Mouse (Mus musculus): Measurements from ENCODE around the gene Ykt6. TPM values are rescaled to one million over a fixed set of nuclear protein-coding genes. Genes with fewer than 3 reads are reported as not detected.
A peak's percentile ranks its signal among the peaks of the same experiment; 100 is the strongest.
"Not testable (repeated sequence)": the region's sequence is repeated elsewhere in the genome, so short reads cannot be mapped to it uniquely, and the experiment has no call there.

The Ykt6 gene
- total RNA-seq, 2 experiments from 2014 or later: 99.6 to 108 TPM

DNA sequence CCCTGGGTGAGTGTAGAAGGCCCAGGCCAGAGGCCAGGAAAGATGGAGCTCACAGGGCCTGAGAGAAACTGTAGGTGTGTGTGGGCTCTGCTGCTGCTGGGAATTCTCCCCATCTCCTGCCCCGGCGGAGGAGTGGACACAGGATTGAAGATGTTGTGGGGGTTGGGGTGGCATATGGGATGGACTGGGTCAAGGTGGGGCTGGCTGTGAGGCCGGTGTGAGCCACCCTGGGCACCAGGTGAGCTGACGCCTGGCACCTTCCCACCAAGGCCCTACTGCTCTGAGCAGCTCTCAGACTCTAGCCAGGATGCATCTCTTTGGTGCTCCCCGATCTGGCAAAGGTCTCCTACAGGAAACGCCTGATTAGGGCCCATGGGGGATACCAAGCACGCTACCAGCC, 25.8 kb downstream of the Ykt6 start:
- intact Hi-C loops (cut with DNase I): no loop called here
- no peak for DNase-seq (ENCODE audit: low spot score in 2 of 2)

DNA sequence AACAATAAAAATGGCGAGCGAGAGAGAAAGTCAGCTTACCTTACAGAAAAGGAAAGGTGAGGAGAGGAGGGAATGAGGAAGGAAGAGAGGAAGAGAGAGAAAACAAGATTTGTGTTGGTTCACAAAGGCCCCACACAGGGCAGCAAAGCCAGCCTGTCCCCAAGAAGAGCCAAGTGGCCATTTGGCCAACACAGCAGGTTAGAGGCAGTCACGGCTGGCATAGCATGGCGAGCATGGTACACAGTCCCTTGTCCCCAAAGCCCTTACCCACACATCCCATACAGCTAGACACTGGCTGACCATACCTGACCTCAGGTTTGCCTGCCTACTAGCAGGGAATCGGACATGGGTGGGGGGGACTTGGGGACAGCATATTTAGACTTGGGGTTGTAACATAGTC, 28.1 kb downstream of the Ykt6 start:
- intact Hi-C loops (cut with DNase I): no loop called here
- DNase-seq (ENCODE audit: low spot score in 2 of 2): no peak

DNA sequence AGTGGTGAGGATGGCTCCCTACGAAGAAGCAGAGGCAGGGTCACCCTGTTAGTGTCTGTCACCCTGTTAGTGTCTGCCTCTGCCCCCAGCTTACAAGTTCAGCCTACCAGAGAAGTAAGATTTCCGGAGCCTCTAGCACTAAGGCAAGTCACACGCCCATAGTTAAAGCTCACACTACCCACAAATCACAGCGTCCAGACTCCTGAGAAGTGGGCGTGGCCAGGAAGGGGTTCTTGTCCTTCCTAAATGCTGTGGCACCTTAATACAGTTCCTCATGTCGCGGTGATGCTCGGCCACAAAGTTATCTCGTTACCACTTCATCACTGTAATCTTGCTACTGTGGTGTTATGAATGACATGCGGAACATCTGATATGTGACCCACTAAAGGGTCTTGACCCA, 32.6 kb downstream of the Ykt6 start:
- DNase-seq (ENCODE audit: low spot score in 2 of 2): no peak
- intact Hi-C loops (cut with DNase I): no loop called here

DNA sequence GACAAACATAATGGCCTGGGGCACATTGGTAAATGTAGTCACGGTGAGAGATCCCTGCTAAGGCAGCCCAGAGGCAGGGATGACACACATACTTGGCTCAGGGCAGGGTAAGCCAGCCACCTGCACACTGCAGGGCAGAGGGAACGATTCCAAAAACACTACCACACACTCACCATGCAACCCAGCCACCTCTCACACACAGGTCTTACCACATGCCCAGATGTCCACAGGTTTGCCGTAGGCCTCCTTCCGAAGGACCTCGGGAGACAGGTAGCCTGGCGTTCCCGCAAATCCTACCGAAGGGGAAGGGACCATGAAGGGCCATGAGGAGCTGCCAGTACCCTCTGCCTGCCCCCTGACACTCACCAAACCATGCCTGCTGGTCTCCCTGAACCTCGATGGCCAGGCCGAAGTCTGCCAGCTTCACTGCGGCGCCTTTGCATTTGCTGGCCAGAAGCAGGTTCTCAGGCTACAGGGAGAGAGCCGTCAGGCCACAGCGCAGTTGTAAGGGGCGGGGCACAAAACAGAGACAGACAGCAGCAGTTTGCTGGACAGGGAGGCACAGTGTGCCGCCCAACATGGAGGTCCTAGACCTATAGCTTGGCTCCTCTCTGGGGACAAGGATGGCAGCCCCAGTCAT, 34.6 kb downstream of the Ykt6 start:
- no peak for DNase-seq (ENCODE audit: low spot score in 2 of 2)
- intact Hi-C loops (cut with DNase I): loop anchor here (5.0 kb wide), 1 partner anchor 37 kb away; no protein-coding TSS in a partner anchor

DNA sequence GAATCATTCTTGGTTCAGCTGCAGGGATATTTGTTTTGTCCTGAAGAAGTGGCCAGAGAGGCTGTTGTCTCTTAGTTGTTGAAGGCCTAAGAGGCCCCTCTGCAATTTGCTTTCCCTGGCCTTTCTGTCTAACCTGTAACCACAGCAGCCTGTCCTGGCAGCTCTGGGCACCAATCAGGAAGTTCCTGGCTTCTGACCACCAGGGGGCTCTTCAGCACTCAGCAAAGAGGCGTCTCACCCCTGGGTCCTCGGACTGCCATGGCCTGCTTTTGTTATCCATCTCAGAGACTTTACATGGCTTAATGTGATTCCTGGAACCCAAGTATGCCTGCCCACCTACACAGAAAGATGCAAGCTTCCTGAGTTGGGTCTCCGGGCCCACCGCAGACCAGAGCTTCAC, 35.4 kb downstream of the Ykt6 start:
- intact Hi-C loops (cut with DNase I): loop anchor here (5.0 kb wide), 1 partner anchor 36 kb away; no protein-coding TSS in a partner anchor
- DNase-seq (ENCODE audit: low spot score in 2 of 2): no peak

DNA sequence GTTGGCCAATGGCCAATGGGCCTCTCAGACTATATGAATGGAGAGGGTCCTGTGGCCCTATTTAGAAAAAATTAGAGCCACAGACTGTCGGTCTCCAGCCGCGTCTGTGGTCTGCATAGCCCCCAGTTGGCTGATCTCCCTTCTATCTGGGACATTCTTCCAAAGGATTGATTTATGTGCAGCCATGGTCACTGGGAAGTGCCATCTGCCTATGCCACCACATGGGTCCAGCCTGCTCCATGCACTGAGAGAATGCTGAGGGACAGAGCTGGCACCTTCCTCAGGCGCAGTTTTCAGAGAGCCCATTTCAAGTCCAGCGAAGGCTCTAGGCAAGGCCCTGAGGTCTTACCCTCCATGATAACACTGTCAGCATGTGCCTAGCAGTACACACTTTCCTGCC, 38.7 kb downstream of the Ykt6 start:
- intact Hi-C loops (cut with DNase I): loop anchor here (5.0 kb wide), 1 partner anchor 33 kb away; no protein-coding TSS in a partner anchor
- DNase-seq (ENCODE audit: low spot score in 2 of 2): no peak

DNA sequence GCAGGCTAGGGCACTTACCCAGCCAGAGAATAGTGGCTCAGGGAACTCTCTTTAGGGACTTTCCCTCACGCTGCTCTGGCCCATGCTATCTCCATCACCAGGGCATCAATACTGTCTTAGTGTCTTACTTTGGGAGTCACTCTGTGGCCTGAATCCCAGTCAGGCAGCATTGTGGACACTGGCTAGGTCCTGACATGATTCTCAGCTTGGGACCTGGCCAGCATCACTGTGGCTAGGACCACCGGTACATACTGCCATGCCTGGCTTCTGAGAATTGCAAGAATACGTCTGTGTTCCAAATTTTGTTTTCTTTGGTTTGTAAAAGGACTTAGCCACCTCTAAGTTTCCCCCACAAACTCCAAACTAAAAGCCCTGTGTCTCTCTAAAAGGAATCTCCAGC, 39.4 kb downstream of the Ykt6 start:
- intact Hi-C loops (cut with DNase I): loop anchor here (5.0 kb wide), 2 partner anchors 32 to 267 kb away; no protein-coding TSS in a partner anchor

DNA sequence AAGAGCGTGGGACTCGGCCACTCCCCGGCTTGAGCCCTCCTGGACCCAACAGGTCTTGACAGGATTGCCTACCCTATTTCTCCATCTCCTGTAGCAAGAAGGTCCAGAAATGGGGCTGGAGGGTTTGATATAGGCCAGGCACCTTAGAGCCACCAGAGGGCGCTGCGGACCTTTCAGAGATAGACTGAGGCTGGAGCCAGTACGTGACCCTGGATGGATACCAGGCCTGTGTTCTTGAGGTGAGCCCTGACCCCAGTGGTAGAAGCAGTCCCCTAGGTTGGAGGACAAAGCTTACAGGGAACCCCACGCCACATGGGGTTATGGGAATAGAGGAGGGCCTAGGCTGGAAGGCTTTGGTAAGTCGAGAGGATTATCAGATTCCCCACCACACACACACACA, 40.5 kb downstream of the Ykt6 start:
- intact Hi-C loops (cut with DNase I): loop anchor here (2.0 to 5.0 kb wide), 2 partner anchors 191 to 266 kb away; no protein-coding TSS in a partner anchor
- peak; percentile 77 to 85 for DNase-seq (ENCODE audit: low spot score in 2 of 2)

More for the DNA sequence above, 39.4 kb downstream of the Ykt6 start:
- no peak for DNase-seq (ENCODE audit: low spot score in 2 of 2)

DNA sequence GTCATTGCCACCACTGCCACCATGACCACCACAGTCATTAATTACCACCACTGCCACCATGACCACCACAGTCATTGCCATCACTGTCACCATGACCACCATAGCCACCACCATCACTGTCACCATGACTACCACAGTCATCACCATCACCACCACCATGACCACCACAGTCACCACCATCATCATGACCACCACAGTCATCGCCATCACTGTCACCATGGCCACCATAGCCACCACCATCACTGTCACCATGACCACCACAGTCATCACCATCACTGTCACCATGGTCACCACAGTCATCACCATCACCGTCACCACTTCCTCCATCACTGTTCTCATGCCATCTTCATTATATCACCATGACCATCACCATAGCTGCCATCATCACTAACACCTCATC, 43.0 kb downstream of the Ykt6 start:
- intact Hi-C loops (cut with DNase I): loop anchor here (5.0 kb wide), 1 partner anchor 264 kb away; no protein-coding TSS in a partner anchor
- DNase-seq (ENCODE audit: low spot score in 2 of 2): no peak

DNA sequence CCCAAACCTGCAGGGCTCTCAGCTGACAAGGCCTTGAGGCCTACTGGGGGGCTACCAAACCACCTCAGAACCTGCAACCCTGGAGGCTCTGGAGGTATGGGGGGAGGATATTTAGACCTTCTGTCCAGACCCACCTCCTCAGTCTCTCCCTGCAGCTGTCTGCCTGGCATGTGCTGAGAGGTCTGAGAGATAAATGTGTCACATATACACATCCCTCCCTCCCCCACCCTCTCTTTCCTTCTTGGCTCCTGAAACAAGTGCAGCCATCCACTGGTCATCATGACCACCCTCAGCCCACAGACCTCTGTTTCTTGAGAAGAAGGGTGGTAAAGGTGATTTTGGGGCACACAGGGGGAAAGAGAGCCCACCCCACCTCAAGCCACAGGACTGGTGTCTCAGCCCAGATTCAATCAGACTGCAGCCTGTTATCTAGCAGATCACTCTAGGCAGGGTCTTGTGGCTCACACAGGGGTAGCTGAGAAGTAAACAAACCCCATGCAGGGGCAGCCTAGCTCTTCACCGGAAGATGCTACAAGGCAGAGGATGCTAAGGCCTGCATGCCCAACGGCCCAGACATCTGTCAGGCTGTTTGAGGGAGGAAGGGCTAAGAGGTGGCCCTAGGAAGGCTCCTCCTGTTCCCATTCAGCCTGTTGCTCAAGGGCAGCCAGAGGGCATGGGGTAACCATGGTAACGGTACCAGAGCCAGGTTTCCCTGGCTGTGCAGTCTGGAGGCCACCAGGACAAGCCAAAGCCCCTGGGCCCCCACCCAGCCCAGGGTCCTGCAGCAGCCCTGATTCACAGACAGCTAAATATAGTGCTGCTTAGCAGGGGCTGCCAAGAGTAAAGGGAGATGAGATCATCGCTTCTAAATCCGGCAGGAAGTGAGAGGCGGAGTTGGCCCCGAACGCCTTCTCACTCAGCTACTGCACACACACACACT, 44.6 kb downstream of the Ykt6 start:
- intact Hi-C loops (cut with DNase I): loop anchor here (5.0 kb wide), 1 partner anchor 262 kb away; no protein-coding TSS in a partner anchor
- peak; percentile 85 to 94 for DNase-seq (ENCODE audit: low spot score in 2 of 2)

DNA sequence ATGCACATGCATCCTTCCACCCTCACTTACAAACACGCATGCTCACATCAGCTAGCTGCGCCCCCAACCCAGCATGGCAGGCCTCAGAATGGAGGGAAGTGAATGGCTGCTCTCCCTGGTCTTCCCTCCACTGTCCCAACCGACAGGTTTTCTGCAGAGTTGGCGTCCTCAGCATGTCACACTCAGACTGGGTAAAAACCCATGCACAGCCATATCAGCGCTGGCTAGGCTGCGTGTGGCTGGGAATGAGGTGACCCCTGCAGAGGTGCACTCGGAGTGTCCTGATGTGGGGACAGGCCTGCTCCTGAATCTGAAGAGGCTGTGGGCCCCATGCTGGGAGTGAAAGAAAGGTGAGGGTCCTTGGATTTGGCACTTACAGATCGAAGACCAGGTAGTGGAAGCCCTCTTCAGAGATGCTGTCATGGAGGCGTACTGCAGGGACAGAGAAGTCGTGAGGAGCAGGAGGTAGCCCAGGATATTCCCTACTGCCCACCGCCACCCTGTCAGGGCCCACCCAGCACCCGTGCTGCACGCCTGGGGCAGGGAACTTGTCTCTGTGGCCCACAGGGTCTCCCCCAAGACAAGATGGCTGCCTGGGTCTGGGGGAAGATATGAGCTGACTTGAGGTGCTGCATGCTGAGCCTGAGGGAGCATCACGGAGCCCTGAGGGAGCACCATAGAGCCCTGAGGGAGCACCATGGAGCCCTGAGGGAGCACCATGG, 45.6 kb downstream of the Ykt6 start:
- intact Hi-C loops (cut with DNase I): no loop called here
- DNase-seq (ENCODE audit: low spot score in 2 of 2): no peak

DNA sequence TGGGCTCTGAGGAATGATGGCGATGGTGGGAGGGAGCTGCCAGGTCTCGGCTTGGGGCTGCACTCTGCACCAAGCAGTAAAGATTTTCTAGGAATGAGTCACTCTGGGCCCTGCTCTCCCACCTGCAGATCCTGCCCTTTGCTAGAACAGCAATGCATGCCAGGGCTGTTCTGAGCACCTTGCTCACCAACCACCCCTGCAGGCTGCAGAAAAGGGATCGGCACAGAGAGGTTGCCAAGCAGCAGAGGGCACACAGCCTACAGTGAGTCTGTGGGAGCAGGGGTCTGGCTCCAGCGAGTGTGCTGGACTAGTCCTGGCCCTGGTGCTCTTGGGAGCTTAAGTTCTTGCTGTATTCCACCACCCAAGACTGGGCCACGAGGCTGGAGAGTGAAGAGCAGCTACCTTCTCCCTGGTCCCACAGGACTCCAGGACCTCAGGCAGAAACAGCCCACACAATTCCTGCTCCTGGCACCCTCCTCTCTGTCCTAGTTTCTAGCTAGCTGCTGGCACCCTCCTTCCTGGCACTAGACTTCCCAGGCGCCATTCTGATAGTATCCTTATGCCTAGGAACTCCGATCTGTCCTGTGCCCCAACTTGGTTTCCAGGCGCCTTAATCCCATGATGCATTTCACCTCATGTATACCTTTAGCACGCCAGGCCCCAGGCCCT, 46.6 kb downstream of the Ykt6 start:
- DNase-seq (ENCODE audit: low spot score in 2 of 2): peak; percentile 53 to 66
- intact Hi-C loops (cut with DNase I): no loop called here

DNA sequence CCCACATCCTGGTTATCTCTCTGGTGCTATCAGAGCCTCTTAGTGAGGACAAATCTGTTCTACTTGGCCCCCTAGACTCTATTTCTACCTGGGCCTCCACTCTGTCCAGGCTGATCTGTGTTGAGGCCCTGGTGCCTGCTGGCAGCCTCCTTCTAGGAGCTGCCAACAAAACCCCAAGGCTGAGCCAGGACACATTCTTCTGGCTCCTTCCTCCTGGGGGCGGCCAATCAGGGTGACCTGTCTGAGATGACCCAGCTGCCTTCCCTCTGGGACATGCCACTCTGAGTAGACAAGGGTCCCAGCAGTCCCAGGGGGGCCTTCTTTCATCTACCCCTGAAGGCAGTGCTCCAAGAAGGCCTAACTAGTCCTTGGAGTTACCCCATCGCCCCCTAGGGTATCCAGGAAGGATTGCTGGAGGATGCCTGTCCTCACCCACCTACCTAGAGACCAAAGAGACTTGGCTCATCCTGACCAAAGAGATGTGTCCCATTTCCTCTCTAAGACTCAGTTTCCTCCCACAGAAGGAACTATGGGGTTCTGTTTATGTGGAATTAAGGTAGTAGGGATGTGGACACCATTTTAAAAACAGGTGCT, 47.6 kb downstream of the Ykt6 start:
- intact Hi-C loops (cut with DNase I): no loop called here
- no peak for DNase-seq (ENCODE audit: low spot score in 2 of 2)

DNA sequence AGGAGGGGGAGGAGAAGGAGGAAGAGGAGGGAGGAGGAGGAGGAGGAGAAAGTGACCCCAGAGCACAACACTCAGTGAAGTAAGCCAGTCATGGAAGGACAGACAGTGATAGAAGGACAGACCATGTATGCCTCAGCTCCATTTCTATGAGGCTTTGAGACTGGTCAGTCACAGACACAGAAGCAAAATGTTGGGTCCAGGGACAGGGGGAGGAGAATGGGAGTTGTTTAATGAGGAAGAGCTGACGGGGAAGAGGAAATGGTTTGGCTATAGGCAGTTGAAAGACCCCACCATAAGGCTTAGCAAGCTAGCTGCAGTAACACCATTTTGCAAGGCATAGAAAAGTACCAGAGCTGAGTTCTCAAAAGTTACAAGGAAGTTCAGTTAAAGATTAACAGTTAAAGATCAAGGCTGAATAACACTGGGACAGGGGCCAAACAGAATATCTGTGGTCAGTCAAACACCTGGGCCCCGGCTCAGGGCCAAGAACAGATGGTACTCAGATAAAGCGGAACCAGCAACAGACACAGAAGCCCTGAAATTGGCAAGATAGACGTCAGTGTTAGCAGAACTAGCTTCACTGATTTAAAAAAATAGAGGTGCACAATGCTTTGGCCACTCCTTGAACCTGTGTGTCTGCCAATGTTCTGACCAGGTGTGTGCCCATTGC, 50.0 kb downstream of the Ykt6 start:
- intact Hi-C loops (cut with DNase I): loop anchor here (1.0 kb wide), 1 partner anchor 9 kb away; no protein-coding TSS in a partner anchor
- not testable (repeated sequence) for DNase-seq (ENCODE audit: low spot score in 2 of 2)

DNA sequence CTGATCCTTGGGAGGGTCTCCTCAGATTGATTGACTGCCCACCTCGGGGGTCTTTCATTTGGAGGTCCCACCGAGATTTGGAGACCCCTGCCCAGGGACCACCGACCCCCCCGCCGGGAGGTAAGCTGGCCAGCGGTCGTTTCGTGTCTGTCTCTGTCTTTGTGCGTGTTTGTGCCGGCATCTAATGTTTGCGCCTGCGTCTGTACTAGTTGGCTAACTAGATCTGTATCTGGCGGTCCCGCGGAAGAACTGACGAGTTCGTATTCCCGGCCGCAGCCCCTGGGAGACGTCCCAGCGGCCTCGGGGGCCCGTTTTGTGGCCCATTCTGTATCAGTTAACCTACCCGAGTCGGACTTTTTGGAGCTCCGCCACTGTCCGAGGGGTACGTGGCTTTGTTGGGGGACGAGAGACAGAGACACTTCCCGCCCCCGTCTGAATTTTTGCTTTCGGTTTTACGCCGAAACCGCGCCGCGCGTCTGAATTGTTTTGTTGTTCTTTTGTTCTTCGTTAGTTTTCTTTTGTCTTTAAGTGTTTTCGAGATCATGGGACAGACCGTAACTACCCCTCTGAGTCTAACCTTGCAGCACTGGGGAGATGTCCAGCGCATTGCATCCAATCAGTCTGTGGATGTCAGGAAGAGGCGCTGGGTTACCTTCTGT, 51.0 kb downstream of the Ykt6 start:
- intact Hi-C loops (cut with DNase I); DNase-seq (ENCODE audit: low spot score in 2 of 2): not testable (repeated sequence)

DNA sequence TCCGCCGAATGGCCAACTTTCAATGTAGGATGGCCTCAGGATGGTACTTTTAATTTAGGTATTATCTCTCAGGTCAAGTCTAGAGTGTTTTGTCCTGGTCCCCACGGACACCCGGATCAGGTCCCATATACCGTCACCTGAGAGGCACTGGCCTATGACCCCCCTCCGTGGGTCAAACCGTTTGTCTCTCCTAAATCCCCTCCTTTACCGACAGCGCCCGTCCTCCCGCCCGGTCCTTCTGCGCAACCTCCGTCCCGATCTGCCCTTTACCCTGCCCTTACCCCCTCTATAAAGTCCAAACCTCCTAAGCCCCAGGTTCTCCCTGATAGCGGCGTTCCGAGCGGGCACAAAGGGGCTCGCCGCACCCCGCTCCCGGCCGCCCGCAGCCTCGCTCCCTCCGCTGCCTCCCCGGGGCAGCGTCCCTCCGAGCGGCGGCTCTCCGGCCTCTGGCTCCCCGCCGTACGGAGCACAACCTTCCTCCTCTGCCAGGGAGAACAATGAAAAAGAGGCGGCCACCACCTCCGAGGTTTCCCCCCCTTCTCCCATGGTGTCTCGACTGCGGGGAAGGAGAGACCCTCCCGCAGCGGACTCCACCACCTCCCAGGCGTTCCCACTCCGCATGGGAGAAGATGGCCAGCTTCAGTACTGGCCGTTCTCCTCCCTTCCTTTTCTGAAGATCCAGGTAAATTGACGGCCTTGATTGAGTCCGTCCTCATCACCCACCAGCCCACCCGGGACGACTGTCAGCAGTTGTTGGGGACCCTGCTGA, 51.7 kb downstream of the Ykt6 start:
- DNase-seq (ENCODE audit: low spot score in 2 of 2); intact Hi-C loops (cut with DNase I): not testable (repeated sequence)

DNA sequence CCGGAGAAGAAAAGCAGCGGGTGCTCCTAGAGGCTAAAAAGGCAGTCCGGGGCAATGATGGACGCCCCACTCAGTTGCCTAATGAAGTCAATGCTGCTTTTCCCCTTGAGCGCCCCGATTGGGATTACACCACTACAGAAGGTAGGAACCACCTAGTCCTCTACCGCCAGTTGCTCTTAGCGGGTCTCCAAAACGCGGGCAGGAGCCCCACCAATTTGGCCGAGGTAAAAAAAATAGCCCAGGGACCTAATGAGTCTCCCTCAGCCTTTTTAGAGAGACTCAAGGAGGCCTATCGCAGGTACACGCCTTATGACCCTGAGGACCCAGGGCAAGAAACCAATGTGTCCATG, 52.3 kb downstream of the Ykt6 start:
- DNase-seq (ENCODE audit: low spot score in 2 of 2); intact Hi-C loops (cut with DNase I): not testable (repeated sequence)
